Mouse (Mus musculus) right cerebral cortex, adult 2 months (tissue): ENCODE results near the gene Slc6a4.

Experiments
- DNase-seq, 2 experiments: peaks; one replicate each; pipeline ENCODE4 v3.0.0; 2021 to 2022; ENCODE audit warnings: low spot score in 2 of 2

Slc6a4 gene

GRCm38 (mm10) chr11:76997916-76998704, at the start of gene Slc6a4:
Gene Slc6a4 (plus strand): TSS chr11:76998603.
- no peak for DNase-seq

DNA sequence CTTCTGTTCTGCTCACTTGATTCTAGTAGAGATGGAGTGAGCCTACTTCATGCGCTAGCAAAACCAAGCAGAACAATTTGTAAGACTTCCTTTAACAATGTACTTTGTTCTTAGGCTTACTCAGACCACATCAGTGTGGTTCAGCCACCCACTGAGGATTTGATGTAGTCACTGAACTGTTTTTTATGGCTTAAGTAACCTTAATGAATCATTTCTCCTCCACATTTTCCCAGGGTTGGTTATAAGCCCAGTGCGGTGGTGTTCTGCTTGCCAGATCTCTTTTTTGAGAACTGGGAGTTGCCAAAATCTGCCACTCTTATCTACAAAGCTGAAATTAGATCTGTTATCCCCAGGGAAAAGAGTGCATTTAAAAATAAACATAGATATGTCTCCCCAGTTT, 44.9 kb upstream of the Slc6a4 start:
- peak; percentile 26 to 36 for DNase-seq

GRCm38 (mm10) chr11:76965703-76966102, 32.7 kb upstream of the Slc6a4 start:
- no peak for DNase-seq

- no peak for DNase-seq
Observed at GRCm38 (mm10) chr11:76970328-76970727, 28.1 kb upstream of the Slc6a4 start.

DNA sequence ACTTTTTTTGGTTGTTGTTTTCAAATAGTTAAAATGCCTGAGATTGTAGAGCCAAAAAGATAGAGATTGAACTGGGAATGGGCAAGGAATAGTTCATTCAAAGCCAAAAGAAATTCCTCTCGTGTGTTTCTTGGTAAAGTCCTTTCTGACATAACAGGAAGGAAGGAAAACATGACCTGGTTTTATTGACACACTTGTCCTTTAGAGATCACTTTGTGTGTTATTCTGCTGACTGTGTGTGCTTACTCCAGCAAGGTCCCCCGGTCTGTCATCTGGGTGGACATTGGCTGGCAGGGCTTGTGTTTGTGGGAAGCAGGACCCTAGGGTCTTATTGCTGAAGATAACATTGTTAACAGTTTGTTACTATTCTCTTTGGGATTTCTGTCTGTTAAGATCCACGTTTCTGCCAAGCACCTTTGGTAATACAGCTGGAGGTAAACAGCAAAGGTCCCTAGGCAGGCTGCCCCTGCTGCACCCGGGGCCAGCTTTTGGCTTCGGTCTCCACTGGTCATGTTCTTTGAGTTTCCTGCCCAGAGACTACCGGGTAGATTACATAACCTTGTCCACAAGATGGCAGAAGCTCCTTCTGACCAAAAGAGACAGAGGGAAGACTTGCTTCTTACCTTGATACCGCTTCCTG, 23.6 kb upstream of the Slc6a4 start:
- DNase-seq: no peak

GRCm38 (mm10) chr11:76981570-76982141, 16.7 kb upstream of the Slc6a4 start:
- no peak for DNase-seq

DNA sequence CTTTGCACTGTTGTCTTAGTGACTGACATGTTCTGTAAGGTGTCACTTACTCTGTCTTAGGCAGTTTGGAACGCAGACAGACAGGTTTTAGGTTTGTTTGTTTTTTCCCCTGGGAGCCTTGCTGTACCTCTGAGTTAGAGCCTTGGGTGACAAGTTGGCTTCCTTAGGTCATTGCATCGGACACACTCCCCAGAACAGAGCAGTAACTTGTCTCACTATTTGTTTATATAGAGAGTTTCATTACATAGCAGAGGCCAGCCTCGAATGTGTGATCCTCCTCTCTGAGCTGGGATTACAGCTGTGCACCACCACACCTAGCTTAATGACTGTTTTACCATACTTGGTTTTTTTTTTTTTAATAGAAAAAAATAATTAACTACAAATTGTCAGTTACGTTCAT, 16.0 kb upstream of the Slc6a4 start:
- DNase-seq: no peak

DNA sequence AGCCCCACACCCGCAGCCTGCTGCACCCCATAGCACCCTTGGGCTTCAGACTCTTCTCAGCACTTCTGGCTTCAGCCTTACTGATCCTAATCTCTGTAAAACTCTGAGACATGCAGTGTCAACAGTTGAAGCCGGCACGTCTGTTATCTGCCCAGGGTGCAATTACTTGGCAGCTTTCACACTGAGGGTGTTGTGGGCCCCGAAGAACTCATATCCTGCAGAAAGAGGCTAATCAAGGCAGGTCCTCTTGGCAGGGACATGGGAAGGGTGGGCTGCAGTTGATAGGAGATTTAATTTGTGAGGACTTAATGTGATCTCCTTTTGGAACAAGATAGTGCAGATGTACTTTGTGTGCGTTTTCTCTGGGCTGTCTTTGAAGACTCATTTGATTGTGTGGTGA, 14.8 kb upstream of the Slc6a4 start:
- no peak for DNase-seq

DNA sequence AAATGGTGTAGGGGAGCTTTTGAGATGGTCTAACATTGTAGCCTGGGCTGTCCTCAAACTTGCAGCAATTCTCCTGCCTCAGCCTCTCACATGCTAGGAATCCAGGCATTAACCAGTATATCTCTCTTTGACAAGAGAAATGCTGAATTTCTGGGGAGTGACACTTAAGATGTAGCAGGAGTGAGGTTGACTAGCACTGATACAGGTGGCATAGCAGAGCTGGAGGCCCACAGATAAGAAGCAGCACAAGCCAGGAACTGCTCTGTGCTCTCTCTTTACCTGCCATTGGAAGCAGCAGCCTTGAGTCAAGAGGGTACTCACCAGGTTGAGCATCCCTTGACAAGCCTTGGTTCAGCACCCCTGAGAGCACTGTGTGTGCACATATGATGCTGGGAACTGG, 14.2 kb upstream of the Slc6a4 start:
- no peak for DNase-seq

DNA sequence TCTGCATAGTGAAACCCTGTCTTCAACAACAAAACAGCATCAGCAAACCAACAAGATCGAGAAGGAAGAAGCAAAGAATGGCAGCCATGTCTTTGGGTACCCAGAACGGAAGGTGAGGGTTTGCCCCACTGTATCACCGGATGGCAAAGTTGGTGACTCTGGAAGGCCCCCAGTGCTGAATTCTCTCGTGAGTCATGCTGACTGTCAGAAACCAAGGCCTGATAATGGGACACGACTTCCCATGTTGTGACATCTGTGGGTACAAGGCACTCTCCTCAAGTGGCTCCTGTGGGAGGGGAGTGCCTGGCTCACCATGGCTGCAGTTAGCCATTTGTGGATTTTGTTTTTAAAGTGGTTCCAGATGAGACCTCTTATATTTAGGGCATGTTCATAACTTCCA, 7.6 kb upstream of the Slc6a4 start:
- no peak for DNase-seq

DNA sequence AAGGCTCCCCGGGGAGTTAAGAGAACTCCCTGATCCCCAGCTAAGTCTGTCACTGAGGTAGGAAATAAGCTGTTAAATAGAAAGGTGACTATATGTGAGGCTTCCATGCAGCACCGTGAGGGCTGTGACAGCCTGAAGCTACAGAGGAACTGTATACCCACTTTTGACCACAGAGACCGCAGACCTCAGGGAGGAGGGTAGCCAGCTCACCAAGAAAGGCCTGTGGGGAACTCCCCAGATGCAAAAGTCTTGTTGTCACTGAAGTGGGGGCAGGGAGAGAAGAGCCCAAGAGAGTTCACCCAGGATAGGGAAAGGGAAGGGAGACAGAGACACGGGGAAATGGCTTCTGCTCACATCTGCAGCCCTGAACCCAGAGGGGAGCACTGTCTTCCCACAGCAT, 5.5 kb upstream of the Slc6a4 start:
- DNase-seq: no peak

- peak in 1 of 2 experiments; percentile 17 for DNase-seq
Observed at GRCm38 (mm10) chr11:76995966-76996672, 2.3 kb upstream of the Slc6a4 start.

GRCm38 (mm10) chr11:76997305-76997704, 1.1 kb upstream of the Slc6a4 start:
- peak; percentile 66 to 75 for DNase-seq

DNA sequence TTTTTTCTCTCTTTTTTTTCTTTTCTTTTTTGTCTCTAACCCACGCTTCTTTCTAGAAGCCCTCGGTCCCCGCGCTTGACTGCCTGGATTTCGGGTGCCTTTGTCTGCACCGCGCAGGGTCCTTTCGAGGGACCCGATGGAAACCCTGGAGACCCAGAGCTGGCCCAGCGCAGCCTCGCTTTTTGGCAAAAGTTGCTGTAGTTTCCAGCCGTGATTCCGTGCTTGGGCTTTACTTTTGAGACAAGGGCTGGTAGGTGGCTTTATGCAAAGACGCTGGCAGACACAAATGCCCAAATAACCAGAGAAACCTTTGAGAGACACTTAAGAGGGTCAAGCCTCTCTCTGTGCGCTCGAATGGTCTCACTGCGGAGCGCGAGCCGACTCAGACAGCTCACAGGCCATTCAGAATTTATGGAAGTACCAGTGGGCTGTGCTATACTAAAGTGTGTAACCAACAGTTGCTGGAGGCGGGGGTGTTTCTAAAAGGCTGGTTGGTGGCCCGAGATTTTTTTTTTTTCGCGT, 363 bp downstream of the Slc6a4 start:
- peak in 1 of 2 experiments; percentile 14 for DNase-seq

DNA sequence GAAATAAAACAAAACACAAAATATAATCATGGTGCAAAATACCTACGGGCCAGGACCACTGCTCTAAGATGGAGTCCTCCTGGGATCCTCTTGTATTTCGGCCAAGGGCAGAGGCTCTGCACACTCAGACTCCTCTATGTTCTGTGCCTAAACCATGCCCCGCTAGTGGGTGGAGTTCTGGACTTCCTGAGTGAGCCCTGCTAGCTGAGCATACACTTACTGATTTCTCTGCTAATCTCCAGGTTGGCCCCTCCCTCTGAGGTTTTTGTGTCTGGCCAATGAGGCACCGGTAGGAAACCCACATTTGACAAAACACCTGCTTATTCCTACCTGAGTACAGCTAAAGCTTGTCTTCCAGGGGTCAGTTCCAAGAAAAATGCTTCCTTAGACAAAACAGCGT, 2.3 kb downstream of the Slc6a4 start:
- DNase-seq: no peak

DNA sequence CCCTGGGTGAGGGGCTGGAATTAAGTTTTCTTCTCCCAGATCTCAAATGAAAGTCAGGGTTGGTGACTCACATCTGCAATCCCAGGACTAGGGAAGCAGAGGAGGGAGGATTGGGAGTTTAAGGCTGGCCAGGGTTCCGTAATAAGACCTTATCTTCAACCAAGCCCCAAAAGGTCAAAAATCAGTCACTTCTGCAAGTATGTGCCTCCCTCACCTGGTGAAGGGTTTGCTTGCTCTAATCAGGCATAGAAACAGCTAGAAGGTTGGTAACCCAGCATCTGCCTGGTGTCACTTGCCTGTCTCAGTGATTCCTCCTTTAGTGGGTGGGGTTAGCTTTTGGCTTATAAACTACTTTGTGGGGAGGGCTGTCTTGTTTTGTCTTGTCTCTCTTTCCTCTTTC, 4.0 kb downstream of the Slc6a4 start:
- no peak for DNase-seq

DNA sequence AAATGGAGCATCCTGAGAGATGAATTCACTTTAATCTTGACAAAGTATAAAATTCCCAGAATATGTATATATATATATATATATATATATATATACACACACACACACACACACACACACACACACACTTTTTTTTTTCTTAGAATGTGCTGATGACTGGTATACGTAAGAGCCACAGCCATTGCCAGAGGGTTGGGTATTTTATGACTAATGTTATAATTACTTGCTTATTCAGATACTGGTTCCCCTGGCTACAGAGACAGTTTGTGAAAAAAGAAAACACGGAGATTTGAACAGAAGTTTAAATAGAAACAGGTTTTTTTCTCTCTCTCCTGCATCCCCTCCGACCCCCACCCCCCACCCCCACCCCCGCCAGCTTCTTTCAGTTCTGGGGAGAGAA, 7.5 kb downstream of the Slc6a4 start:
- no peak for DNase-seq

GRCm38 (mm10) chr11:77006616-77007015, 8.2 kb downstream of the Slc6a4 start:
- no peak for DNase-seq

DNA sequence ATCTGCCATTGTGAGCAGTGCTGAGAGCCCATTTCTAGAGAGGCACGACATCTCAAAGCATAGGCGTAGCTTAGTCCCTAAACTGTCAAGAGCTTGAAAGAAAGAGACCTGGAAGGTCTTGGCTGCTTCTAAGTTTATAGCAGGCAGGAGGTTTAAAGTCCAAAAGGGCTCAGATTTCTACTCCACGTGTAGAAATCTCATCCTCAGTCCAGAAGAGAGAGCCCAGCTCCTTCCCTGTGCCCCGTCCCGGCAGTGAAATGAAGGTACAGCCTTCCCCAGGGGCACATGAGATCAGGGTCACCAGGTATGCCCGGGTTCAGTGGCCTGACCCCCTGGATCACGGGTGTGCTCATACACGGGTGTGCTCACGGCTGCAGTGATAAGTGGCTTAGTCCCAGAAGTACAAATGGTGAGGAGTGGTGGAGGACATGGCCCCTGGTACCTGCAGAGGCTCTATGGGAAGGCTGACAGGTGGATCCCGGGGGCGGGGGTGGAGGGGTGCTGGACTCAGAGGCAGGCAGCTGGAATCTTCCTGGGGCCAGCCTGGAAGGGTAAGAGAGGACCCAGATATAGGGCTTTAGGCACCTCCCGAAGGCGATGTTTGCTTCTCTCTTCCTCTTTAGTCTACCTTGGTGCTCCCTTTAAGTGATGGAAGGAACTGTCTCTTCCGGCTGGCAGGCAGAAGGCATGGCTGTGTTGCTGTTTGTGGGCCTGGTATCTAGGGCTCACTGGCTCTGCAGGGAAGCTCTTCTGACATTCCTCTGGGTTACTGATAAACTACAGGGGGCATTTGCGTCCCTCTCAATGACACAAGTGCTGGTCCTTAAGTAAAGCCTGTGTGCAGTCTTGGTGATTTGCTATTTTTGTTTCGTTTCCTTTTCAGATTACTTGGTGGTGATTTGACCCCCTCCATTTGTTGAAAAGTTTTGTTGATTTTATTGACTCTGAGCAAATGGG, 10.9 kb downstream of the Slc6a4 start:
- no peak for DNase-seq

DNA sequence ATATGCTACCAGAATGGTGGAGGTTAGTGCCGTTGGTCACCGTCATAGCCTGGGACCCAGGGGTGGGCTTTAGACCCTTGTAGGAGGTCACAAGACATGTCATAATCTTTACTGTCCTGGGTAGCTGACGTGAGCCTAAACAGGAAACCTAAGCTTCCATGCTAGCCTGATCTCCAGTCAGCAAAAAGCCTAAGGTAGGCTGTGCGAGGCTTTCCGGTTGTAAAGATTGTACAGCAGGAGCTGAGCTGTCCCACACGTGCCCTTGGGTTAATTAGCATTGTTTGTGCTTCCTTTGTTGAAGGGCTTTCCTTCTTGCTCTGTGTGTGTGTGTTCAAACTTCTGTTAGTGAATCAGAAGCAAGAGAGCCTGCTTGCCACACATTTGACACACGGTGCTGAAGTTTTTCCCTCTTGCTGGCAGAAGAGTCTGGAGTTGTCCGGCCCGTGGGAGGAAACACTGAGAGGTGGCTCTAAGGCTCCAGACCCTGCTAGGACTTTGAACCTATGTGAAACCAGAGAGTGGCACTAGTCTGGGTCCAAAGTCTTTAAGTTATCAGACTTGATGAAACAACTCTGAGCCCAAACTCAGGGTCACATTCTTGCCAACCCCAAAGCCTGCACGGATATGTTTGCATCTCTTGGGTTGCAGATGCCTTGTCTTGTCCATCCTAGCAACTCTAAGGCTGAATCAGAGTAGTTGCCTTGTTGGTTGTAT, 12.5 kb downstream of the Slc6a4 start:
- DNase-seq: no peak
